Mouse (Mus musculus): ENCODE data around the gene Tbc1d10a.
"Not testable (repeated sequence)": the region's sequence is repeated elsewhere in the genome, so short reads cannot be mapped to it uniquely, and the experiment has no call there.

Gene Tbc1d10a

GRCm38 (mm10) chr11:4183511-4183910, 3.1 kb upstream of the Tbc1d10a start:
- no peak for DNase-seq (ENCODE audit: low read depth, low spot score)

DNA sequence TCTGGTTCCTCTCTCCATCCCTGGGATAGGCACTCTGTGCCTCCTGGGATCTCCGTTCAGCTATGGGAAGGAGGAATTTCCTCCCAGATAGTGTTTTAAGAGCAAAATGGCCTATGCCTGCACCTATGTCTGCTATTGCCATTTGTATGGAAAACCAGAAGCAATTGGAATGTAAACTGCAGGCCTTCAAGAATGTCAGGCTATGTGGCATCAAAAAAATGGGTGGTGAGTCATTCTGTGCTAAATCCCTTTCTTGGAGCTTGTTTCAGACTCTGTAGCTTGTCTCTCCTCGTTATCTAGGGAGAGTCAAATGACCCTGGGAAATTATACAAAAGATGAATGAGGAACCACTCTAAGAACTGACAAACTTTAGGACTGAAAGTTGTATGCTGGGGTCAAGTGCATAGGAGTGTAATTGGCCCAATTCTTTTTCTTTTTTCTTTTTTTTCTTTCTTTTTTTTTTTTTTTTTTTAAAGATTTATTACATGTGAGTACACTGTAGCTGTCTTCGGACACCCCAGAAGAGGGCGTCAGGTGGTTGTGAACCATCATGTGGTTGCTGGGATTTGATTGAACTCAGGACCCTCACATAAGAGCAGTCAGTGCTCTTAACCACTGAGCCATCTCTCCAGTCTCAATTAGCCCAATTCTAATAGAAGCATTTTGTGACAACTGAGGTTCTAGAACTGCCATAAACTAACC, 2.2 kb upstream of the Tbc1d10a start:
- no peak for DNase-seq (ENCODE audit: low read depth, low spot score)

DNA sequence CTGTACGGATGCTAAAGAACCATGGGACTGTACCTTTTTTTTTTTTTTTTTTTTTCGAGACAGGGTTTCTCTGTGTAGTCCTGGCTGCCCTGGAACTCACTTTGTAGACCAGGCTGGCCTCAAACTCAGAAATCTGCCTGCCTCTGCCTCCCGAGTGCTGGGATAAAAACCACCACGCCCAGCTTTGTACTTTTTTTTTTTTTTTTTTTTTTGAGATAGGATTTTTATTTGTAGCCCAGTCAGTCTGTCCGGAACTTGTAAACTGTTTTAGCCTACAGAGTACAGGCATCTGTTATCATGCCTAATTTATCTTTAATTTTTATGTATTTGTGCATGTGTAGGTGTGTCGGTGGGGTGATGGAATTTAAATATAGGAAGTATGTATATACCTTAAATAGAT, 1.1 kb upstream of the Tbc1d10a start:
- not testable (repeated sequence) for DNase-seq (ENCODE audit: low read depth, low spot score)

- DNase-seq (ENCODE audit: low read depth, low spot score): no peak
Observed at GRCm38 (mm10) chr11:4187318-4187700, 720 bp downstream of the Tbc1d10a start.

- DNase-seq (ENCODE audit: low read depth, low spot score): peak; percentile 34
Observed at GRCm38 (mm10) chr11:4189182-4189581, 2.6 kb downstream of the Tbc1d10a start.

DNA sequence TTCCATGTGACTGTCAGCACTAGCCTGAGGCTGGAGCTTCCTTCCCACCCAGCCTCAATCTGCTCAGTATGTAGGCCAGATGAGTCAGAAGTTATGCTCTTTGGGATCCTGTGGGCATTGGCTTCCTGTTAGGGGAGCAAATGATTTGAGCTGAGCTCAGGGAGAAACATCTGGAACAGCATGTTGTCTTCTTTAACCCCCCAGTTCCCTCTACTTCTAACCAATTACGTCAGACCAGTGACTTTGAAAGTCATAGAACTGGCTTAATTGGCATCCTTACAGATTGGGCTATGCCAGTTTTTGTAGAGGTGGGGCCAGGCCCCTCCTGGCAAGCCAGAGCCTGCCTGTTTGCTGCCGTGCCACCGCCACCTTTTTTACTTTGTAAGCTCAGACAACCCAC, 4.1 kb downstream of the Tbc1d10a start:
- peak; percentile 68 for DNase-seq (ENCODE audit: low read depth, low spot score)

DNA sequence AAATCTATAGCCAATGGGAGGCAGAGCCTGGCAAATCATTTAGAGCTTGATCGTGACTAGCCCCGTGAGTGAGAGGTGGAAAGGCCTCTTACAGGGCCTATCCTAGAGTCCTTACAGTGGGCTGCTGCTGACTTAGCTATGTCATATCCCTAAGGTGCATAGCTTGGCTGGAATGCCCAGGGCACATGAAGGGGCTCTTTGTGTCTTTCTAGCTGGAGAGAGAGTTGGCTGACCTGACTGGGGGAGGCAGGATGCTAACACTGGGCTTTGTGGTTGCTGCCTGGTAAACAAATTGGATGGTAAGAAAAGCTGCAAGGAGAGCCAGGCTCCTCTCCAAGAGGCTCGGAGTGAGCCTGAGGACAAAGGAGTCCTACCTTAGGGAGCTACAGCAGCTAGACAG, 6.2 kb downstream of the Tbc1d10a start:
- DNase-seq (ENCODE audit: low read depth, low spot score): no peak

- no peak for DNase-seq (ENCODE audit: low read depth, low spot score)
Observed at GRCm38 (mm10) chr11:4193420-4193819, 6.8 kb downstream of the Tbc1d10a start.

DNA sequence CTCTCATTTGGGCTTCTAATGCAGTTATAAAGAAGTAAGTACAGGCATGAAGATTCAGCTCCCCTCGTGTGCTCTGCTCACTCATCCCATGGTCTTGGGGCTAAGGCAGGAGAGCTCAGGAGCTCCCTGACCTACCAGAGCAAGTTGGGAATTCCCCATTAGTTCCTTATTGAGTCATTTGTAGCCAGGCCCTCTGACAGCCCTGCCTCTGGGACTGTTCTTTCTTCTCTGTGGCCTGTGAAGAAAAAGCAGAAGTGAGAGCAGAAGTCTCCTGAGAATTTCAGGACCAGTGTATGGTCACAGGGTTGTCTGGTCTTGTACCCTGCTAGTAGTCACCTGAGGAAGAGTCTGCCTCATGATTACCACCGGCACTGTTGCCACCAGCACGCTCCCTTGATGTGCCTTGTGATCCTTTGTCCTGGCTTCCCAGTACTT, 9.0 kb downstream of the Tbc1d10a start:
- DNase-seq (ENCODE audit: low read depth, low spot score): no peak

DNA sequence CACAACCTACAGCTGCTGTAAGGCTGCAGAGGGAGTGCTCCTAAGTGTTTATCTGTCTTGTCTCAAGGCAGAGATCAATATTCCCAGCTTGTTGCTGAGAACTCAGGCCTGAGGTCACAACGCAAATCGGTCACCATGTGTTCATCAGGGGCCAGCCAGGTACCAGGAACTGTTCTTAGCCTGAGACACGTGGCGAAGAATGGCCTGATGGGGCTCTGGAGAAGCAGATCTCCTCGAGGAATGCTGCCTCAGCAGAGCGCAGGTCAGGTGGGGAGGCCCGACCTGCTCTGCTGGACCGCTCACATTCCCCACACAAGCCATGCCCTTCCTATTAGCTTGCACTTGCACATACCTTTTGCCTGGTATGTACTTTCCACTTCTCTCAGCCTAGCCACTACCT, 10.0 kb downstream of the Tbc1d10a start:
- no peak for DNase-seq (ENCODE audit: low read depth, low spot score)

GRCm38 (mm10) chr11:4197691-4198090, 11.1 kb downstream of the Tbc1d10a start:
- DNase-seq (ENCODE audit: low read depth, low spot score): no peak

- DNase-seq (ENCODE audit: low read depth, low spot score): no peak
Observed at GRCm38 (mm10) chr11:4201981-4202700, 15.6 kb downstream of the Tbc1d10a start.

- DNase-seq (ENCODE audit: low read depth, low spot score): no peak
Observed at GRCm38 (mm10) chr11:4202995-4203704, 16.6 kb downstream of the Tbc1d10a start.

DNA sequence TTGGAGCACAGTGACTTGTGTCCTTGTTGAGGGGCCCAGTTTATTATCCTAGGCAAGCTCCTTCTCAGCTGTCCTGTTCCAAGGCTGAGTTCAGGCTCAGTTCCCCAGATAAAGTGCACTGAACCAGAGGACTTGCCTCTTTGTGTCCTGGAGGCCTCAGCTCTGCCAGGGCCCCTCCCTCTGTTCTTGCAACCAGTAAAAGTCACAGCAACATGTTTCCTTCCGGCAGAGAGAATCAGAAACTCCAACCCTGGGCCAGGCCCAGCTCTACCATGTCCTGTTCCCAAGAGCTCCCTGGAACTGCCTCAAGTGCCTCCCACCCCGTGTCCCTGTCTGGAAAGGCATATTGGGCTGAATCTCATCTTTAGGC, 17.1 kb downstream of the Tbc1d10a start:
- peak; percentile 71 for DNase-seq (ENCODE audit: low read depth, low spot score)

DNA sequence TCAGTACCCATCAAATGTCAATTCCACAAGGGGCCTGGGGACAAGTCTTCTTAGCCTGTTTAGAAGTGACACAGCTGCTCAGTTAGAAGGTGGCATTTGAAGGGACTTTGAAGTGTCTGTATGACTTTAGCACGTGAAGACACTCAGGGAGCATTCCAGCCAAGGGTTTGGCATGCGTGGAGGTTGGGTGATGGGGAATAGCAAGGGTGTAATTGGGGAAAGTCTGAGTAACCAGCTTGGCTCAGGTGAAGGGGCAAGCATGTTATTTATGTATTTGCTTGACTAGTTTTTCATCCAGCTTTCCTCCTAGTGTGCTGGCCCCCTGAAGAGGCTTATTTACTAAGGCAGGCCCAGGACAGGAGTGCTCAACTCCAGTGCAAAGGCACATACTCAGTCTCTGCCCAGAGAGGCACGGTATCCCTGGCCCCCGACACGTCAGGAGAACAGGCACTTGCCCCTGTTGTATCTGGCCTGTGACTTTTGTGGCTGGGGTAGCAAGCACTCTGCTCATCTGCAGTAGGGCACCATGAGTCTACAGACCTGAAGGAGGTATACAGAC, 18.6 kb downstream of the Tbc1d10a start:
- no peak for DNase-seq (ENCODE audit: low read depth, low spot score)

- DNase-seq (ENCODE audit: low read depth, low spot score): no peak
Observed at GRCm38 (mm10) chr11:4205951-4206350, 19.4 kb downstream of the Tbc1d10a start.

DNA sequence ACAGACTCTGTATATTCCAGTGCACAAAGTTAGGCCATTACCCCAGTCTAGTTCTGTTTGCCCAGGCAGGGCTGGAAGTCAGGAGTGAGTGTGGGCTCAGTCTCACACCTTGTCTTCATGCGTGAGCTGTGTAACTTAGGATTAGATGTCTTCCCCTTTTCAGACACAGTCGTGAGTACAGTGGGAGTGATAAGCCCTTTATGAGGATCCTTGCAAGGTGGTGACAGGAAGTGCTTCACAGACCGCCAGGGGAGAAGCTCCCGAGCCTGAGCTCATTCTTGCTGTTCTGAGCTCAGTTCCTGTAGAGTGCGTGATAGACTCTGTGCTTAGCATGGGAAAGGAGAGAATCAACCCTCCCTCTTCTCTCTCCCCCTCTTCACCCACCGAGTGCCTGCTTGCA, 20.0 kb downstream of the Tbc1d10a start:
- DNase-seq (ENCODE audit: low read depth, low spot score): no peak

DNA sequence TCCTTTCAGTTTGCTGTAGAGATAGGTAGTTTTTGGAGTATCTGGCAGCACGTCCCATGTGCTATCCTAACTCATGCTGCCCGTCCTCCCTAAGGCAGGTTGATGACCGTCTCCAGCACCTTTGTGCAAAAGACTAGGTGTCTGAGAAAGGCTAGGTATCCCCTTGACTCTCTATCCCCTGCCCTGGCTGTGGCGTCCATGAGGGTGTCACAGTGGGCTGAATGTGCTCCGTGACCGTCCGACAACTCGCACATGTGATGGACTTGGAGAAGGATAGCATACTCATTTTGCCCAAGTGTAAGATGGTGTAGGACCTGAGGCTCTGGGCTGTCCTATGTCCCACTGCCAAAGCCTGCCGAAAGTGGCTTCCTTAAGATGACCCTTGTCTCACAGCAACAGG, 21.1 kb downstream of the Tbc1d10a start:
- no peak for DNase-seq (ENCODE audit: low read depth, low spot score)

GRCm38 (mm10) chr11:4209556-4209955, 23.0 kb downstream of the Tbc1d10a start:
- no peak for DNase-seq (ENCODE audit: low read depth, low spot score)

DNA sequence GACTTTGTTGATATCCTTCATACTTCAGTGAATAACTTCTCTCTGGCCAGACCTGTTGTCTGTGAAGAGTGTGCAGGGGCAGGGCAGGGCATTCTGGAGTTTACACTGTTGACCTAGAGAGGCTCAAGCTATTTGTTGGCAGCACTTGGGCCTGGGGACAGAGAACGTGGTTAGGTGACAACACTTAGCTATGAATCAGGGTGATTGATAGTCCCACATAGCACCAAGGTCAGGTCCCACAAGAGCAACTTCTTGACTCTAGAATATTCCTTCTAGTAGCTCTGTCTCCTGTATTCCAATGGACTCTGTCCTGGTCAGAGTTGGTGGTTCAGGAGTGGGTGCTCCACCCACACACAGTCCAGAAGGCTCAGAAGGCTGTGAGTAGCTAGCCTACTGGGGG, 24.2 kb downstream of the Tbc1d10a start:
- DNase-seq (ENCODE audit: low read depth, low spot score): no peak

DNA sequence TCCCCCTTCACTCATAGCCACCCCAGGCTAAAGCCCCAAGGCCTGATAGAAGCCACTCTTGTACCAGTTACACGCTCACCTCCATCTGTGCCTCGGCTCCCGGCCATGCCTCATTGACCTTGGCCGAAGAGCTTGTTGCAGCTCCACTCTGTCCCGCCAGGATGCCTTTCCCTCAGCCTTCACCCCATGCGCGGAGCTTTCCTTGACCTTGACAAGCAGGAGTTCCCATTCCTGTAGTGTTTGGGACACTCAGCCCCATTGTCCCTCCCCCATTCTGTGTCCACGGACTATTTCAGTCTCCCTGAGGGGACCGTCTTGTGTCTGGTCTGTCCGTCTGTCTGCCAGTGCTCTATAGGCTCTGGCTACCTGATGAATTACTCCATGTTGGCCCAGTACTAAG, 26.5 kb downstream of the Tbc1d10a start:
- no peak for DNase-seq (ENCODE audit: low read depth, low spot score)

- no peak for DNase-seq (ENCODE audit: low read depth, low spot score)
Observed at GRCm38 (mm10) chr11:4214572-4214971, 28.0 kb downstream of the Tbc1d10a start.

All from skeletal muscle tissue, adult 2 months (tissue).